Mouse (Mus musculus) cerebellum, adult 11 months (tissue): ENCODE measurements around the gene Slc7a11.

Experiments used
- DNase-seq: peaks from one replicate; pipeline ENCODE4 v3.0.0; 2022

Gene Slc7a11

DNA sequence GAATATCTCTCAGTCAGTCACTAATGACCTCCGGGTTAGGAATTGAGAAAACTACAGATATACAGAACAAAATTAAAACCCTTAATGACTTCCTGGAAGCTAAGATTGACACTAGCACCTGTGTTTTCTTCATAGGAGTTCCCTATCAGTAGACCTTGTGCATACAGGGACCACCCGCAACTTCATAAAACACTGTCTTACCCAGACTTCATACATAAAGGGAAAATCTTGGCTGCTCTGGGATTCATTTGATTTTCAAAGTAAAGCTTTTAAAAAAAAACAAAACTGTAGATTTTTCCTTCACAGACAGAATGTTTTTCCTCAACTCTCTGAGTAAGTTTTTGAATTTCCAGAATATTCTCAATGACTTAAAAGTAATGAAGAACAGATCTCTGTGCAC is 477.8 kb downstream of the Slc7a11 start:
- no peak for DNase-seq

DNA sequence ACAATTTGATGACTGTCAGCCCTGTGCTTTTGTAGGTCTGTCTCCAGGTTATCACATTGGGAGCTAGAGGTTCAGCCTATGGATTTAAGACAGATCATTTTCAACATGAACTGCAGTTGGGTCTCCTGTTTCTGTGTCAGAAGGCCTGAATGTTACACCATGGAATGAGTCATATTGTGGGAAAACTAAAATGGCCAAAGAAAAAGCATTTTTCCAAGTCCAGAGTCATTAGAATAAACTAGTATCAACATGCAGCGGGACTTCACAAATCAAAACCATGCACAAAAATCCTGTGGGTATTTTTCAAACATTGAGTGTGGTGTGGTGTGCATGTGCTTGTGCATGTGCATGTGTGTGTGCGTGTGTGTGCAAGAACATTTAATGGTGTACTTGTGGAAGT is 482.8 kb downstream of the Slc7a11 start:
- DNase-seq, result no peak

GRCm38 (mm10) chr3:49946845-49947244 is 496.6 kb downstream of the Slc7a11 start:
- DNase-seq, result no peak

DNA sequence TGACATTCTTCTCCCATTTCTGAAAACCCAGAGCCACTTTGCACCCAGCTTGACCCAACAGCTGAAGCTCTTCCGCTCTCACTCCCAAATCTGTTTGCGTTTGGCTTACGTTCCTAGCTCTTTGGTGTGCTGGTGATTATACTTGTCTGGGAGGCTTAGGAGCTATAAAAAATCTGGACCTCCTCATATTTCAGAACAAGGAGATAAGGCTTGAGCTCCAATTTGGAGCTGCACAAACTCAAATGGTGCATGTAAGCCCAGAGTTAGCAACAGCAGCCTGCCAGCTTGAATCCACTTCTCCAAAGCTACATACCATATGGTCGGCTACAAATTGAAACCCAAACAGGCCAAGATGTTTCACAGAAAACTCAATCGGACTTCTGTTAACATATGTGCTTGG is 498.6 kb downstream of the Slc7a11 start:
- no peak for DNase-seq

- no peak for DNase-seq
Observed at GRCm38 (mm10) chr3:49937611-49938010, 505.8 kb downstream of the Slc7a11 start.

DNA sequence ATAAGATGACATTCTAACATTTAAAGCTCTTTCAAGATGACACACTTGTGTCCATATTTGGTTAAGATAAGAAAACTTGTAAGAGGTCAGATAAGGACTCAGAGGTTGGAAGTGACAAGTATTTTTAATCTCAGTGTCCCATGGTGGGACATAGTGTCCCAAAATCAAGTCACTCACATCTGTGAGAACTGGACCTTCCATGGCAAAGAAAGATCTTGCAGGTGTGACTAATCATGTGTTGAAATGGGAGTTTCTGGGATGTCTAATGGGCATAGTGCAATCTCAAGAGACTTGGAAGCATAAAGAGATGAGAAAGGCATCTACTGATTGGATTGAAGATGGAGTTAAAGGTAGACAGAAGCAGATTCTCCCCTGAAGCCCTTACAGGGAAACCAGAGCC is 513.9 kb downstream of the Slc7a11 start:
- DNase-seq, result no peak

GRCm38 (mm10) chr3:49928509-49929263 is 514.7 kb downstream of the Slc7a11 start:
- no peak for DNase-seq

DNA sequence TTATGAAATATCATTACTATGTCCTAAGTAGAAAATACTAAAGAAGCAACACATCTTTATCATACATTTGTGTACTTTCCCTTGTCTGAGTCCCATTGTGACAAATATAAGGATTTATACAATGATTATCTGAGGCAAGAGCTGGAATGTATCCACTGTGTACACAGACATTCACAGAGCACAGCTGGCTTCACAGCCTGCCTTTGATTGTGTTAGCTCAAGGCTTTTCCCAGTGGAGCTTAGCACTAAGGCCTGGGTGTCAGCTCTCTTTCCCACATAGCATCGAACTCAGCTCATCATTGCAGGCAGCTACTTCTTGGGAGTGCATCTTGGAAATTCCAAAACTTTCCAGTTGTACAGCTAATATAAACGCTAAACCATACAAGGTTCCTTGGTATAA is 529.5 kb downstream of the Slc7a11 start:
- no peak for DNase-seq

- no peak for DNase-seq
Observed at GRCm38 (mm10) chr3:49910922-49911321, 532.5 kb downstream of the Slc7a11 start.

GRCm38 (mm10) chr3:49908426-49909341 is 534.7 kb downstream of the Slc7a11 start:
- DNase-seq, result no peak

DNA sequence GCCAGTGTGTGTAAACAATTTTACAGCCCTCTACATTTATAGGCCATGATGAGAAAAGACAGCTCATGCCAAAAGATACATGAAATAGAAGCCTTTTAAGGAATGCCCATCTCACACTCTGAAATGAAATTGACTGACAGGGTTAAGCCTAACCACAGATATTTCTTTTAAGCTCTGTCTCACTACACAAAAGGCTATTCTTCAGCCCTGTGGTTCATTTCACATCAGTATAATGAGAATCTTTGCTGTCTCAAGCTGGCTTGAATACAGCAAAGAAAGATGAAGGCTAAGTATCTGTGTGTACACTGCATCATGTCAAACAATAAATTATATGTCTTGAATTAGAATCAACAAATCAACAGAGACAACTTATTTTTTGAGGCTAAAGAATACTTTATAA is 549.5 kb downstream of the Slc7a11 start:
- no peak for DNase-seq

- DNase-seq, result no peak
Observed at GRCm38 (mm10) chr3:49887359-49887758, 556.1 kb downstream of the Slc7a11 start.

- no peak for DNase-seq
Observed at GRCm38 (mm10) chr3:49886220-49886945, 557.0 kb downstream of the Slc7a11 start.

DNA sequence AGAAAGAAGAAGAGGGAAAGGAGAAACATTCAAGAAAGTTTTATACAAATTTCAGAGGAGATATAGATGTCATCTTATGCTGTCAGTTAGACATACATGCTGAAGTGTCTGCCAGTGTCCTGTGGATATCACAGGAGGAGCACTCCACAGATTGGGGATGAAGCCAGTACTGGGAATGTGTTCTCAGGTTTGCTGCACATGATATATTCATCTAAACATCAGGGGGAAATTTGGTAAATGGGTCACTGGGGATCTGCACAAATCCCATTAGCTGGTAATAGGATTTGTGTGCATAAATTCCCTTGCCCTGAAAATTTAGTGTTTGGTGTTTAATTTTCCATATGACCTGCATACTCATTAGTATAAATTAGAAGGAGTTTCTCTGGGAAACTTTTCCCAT is 562.9 kb downstream of the Slc7a11 start:
- DNase-seq, result no peak

DNA sequence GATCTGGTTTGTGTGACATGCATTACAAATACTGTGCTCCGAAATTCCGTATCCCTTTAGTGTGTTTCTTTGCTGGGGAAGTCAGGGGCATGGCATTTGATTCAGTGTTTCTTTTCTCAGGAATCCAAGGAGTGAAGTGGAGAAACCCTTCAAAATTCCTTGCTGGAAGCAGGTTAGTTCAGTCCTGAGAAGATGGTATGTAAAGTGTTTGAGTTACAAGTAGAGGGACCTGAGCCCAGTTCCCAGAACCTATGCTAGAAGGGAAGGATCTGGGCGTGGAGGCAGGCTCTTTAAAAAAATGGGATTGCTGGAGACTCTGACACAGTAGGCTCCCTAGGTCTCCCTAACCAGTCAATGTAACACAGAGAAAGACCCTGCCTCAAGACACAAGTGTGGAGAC is 572.6 kb downstream of the Slc7a11 start:
- no peak for DNase-seq

- DNase-seq, result no peak
Observed at GRCm38 (mm10) chr3:49867951-49868584, 575.3 kb downstream of the Slc7a11 start.

DNA sequence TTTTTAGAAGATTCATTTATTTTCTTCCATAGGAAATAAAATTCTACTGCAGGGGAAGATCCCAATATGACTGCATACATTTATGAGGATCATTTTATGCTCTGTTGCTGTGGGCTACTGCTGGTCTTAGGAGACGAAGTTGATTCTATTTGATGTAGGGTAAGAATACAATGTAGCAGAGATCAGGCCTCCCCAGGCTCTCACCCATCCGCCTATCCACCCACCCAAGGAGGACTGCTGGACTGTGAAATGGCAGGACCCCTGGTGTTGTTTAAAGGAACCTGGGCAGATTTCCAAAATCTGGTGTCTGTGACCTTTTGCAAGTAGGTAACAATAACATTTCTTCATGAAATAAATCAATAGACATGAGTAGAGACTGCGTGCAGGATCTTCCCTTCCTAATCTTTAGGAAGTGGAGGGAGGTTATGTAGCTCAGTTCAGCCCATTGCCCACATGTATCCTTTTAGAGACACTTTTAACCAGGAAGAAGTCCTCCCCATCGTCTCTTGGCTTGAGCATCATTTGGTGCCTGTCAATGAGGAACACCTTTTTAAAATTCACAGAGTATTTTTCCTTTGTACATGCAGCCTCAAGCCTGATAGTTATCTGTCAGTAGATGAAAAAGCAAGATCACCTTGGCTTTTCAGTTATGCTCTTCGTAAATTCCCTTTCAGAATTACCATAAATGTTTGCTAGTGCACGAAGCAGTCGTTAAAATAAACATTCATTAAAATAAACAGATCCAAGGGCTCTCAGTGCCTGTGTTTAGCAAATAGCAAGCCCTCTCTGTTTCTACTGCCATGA is 576.1 kb downstream of the Slc7a11 start:
- no peak for DNase-seq

GRCm38 (mm10) chr3:49866061-49866515 is 577.3 kb downstream of the Slc7a11 start:
- DNase-seq, result no peak

DNA sequence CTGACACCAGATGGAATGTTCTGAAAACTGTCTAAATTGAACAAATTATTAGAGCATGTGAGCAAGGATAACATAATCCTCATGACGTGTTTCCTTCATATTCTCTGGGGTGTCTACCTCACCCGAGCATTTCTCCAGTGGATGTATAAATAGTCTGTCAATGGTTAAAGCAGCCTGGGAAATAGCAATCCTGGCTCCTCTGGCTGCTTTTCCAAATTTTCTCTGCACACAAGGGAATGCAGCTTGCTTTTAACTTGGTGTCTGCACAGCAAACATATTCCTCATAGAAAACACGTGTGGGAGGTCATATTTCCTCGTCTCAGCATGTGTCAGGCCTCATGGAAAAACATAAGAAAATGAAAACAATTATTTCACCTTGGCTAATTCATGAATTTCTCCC is 586.6 kb downstream of the Slc7a11 start:
- no peak for DNase-seq

DNA sequence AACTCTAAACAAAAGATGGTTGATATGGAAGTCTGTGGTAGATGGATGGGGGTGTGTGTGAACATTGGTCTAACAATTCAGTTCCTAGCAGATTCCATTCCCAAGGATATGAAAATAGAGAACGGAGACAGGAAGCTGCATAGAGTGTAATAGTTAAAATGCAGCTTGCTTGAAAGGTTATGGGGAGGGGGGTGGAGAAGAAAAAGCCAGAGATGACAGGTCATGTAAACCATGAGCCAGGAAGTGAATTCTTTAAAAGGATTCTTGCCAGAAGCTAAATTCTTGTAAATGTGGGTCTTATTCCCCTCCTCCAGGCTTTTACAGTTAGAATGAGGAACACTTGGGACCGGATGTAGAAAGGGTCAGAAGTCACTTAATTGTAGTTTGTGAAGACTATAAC is 589.1 kb downstream of the Slc7a11 start:
- no peak for DNase-seq

- DNase-seq, result no peak
Observed at GRCm38 (mm10) chr3:49842971-49843370, 600.4 kb downstream of the Slc7a11 start.
